Mouse (Mus musculus): ENCODE measurements around the gene Tex14.

- TF ChIP-seq CTCF (IDR thresholded peaks at IDR 0.05; ENCODE audit: borderline replicate concordance, control insufficient read depth, extremely low read depth, insufficient read depth, low read length, poor library complexity) (no peak), POLR2A (IDR thresholded peaks at IDR 0.05; ENCODE audit: control insufficient read depth, extremely low read depth, insufficient read depth, low read length, poor library complexity) (no peak)
These were observed 16.9 kb downstream of the Tex14 start for GRCm38 (mm10) chr11:87421760-87422201.

All from thymus, adult 2 months (tissue).